Mouse (Mus musculus) liver (tissue): Measurements from ENCODE around the gene Tm4sf5.

ENCODE experiments used
- DNase-seq: peaks from one replicate; pipeline ENCODE4 v3.0.0-alpha.2; 2020; ENCODE audit warnings: mixed read lengths

The Tm4sf5 gene

GRCm38 (mm10) chr11:70553940-70554339 is 48.9 kb downstream of the Tm4sf5 start:
- no peak for DNase-seq

GRCm38 (mm10) chr11:70557545-70557944 is 52.5 kb downstream of the Tm4sf5 start:
- DNase-seq = no peak
